Comparison of ENCODE assay signal across 8 mouse cellular contexts in genomic region chr14:108913714-108914263, GRCm38 (mm10). TPM values are rescaled to one million over a fixed set of nuclear protein-coding genes. Genes with fewer than 3 reads are reported as not detected.
DNase-seq lines count a peak whose midpoint lies in the region; ATAC-seq lines count a peak whose summit lies in the region.

Gene Slitrk1, minus strand, starts transcription at chr14:108914158.

- H3K4me3 ChIP-seq in neural tube, embryonic 11.5 days (ENCODE audit: low read depth, low read length), result peak within 1 kb of the TSS; percentile 54

- H3K27ac ChIP-seq in neural tube, embryonic 11.5 days (ENCODE audit: low read depth, low read length), result peak within 1 kb of the TSS; percentile 62; the same call in 1 of the 2 replicates

- 0 out of 2 replicates have a peak, but pooled peaks cover 2% of the 10 kb centered on the region for H3K4me1 ChIP-seq in neural tube, embryonic 11.5 days (ENCODE audit: control insufficient read depth, insufficient read depth, low read length)

- intact Hi-C loops in left cerebral cortex, postnatal 4 days (cut with DNase I), result no loop called here

- DNase-seq in brain, adult 2 months (ENCODE audit: low read depth, low spot score), result peak; percentile 98
- DNase-seq in cerebellum, postnatal 14 days, result peak; percentile 77 to 81
- DNase-seq in frontal cortex, adult 2 months (ENCODE audit: extremely low spot score in 1 of 2, low spot score in 1 of 2), result peak; percentile 62 to 81
- peak; percentile 13 for DNase-seq in kidney, adult 18-20 months
- peak; percentile 68 for DNase-seq in left cerebral cortex, postnatal 4 days
- peak; percentile 81 for DNase-seq in neural tube, embryonic 11.5 days (ENCODE audit: low spot score)
- DNase-seq in thymus, postnatal 0 days (ENCODE audit: low spot score), result no peak
- no peak for DNase-seq in spleen, postnatal 4 days (ENCODE audit: low spot score in 2 of 2)

- peak within 1 kb of the TSS; percentile 58 for H3K9ac ChIP-seq in neural tube, embryonic 11.5 days (ENCODE audit: low read length)

- peak within 1 kb of the TSS; percentile 75 for H3K4me2 ChIP-seq in neural tube, embryonic 11.5 days (ENCODE audit: low read depth)

- WGBS in neural tube, embryonic 11.5 days, result under 1% methylated on average over 25 of the region's 25 CpGs

- no peaks in the 10 kb centered on the region for H3K9me3 ChIP-seq in neural tube, embryonic 11.5 days (ENCODE audit: control insufficient read depth, low read length)

- ATAC-seq in neural tube, embryonic 11.5 days (ENCODE audit: insufficient read depth, low FRiP score, low TSS enrichment), result peak; percentile 60

- H3K36me3 ChIP-seq in neural tube, embryonic 11.5 days (ENCODE audit: control insufficient read depth, insufficient read depth, low read length), result no peaks in the 10 kb centered on the region

- H3K27me3 ChIP-seq in neural tube, embryonic 11.5 days (ENCODE audit: control insufficient read depth, insufficient read depth, low read length), result peaks cover 8% of the 10 kb centered on the region

RNA-seq across cellular contexts. Expression of gene Slitrk1, which starts in this region (rescaled TPM):
- 32.2 and 36.3 TPM in 2 replicates for polyA plus RNA-seq in frontal cortex, adult 2 months (2012; rRNA removed)
- 10 to 100 TPM; 56.6 to 59.6 TPM for total RNA-seq in left cerebral cortex, postnatal 4 days (2021)
- polyA plus RNA-seq in neural tube, embryonic 11.5 days (2014; fragmentation: Nextera tagmentation; extraction: Ambion mirVana), result 8.7 and 9.0 TPM in 2 replicates
- 0.03 TPM in 1 of 2 replicates, not detected in the other for polyA plus RNA-seq in thymus, postnatal 0 days (2015; fragmentation: Nextera tagmentation; extraction: Ambion mirVana)

Comparison
In these comparisons a context has a peak if more than half of its experiments do, and no peak if none do; other contexts are left out.
1. DNase-seq: peak in brain, adult 2 months (single experiment), cerebellum, postnatal 14 days (2 of 2), frontal cortex, adult 2 months (2 of 2), kidney, adult 18-20 months (single experiment), left cerebral cortex, postnatal 4 days (single experiment) and neural tube, embryonic 11.5 days (single experiment); none in thymus, postnatal 0 days (single experiment) and spleen, postnatal 4 days (0 of 2).